Mouse (Mus musculus) cerebellum, adult 2 months (tissue): ENCODE measurements at regions not wholly inside any gene's neighbourhood (a gene's known extent, or its start where the extent isn't known, plus 50 kb on each side); places are given as distances from the start of the nearest gene placed in this dataset.

Experiments
- DNase-seq, 2 experiments: peaks; one replicate each; pipeline ENCODE4 v3.0.0; 2021
- H3K27ac ChIP-seq: fragments of 200-500 bp; 2 replicates; pipeline ENCODE4 v1.5.1; 2012; ENCODE audit warnings: low read length, control low read depth, inconsistent platforms; ENCODE audit not compliant: insufficient read depth
- H3K27me3 ChIP-seq: fragments of 200-500 bp; 2 replicates; pipeline ENCODE4 v1.6.1; 2012; ENCODE audit warnings: inconsistent platforms, mild to moderate bottlenecking, low read length, moderate library complexity; ENCODE audit not compliant: control insufficient read depth, insufficient read depth
- H3K4me1 ChIP-seq: fragments of 200-500 bp; 2 replicates; pipeline ENCODE4 v1.6.1; 2011; ENCODE audit warnings: low read length; ENCODE audit not compliant: control insufficient read depth, insufficient read depth
- H3K4me3 ChIP-seq: fragments of 200-500 bp; replicated peaks from 2 replicates; pipeline ENCODE3; 2011; ENCODE audit warnings: mild to moderate bottlenecking, low read depth, low read length, control low read depth; ENCODE audit not compliant: insufficient read depth
- CTCF ChIP-seq: fragments of 200-500 bp; IDR thresholded peaks from 2 replicates; pipeline ENCODE4 v1.5.1; 2011; ENCODE audit warnings: low read depth, mild to moderate bottlenecking, control low read depth, low read length, moderate library complexity, borderline replicate concordance; ENCODE audit not compliant: insufficient read depth
- POLR2A ChIP-seq: fragments of 200-500 bp; IDR thresholded peaks from 2 replicates; pipeline ENCODE4 v1.6.1; 2011; ENCODE audit warnings: low read length, control low read depth, borderline replicate concordance; ENCODE audit not compliant: insufficient read depth
- WGBS: fragments of 180-500 bp; shearing (Covaris S2); methylation state at CpG from one replicate; pipeline ENCODE4 v1.1.7; 2018; 5-methylcytosine and 5-hydroxymethylcytosine counted together

GRCm38 (mm10) chr1:128685467-128686137 lies 93.5 kb upstream of the Cxcr4 start:
- Histone ChIP-seq H3K27ac (no peak overlapping the region), H3K4me1 (no peaks in the 10 kb centered on the region), H3K4me3 (no peak overlapping the region), H3K27me3 (no peaks in the 10 kb centered on the region)
- DNase-seq, result no peak
- TF ChIP-seq POLR2A (no peak), CTCF (no peak)
- 49% methylated on average over 8 of the region's 8 CpGs for WGBS

GRCm38 (mm10) chr1:128682942-128683341 lies 90.8 kb upstream of the Cxcr4 start:
- Histone ChIP-seq H3K27me3 (no peaks in the 10 kb centered on the region), H3K4me3 (no peak overlapping the region), H3K4me1 (no peaks in the 10 kb centered on the region), H3K27ac (no peak overlapping the region)
- DNase-seq, result no peak
- TF ChIP-seq POLR2A (no peak), CTCF (no peak)
- WGBS, result 90% methylated on average over 8 of the region's 8 CpGs

- DNase-seq, result no peak
- Histone ChIP-seq H3K27me3 (no peaks in the 10 kb centered on the region), H3K4me3 (no peak overlapping the region), H3K4me1 (no peaks in the 10 kb centered on the region), H3K27ac (no peak overlapping the region)
- TF ChIP-seq POLR2A (no peak), CTCF (no peak)
- 93% methylated on average over 4 of the region's 4 CpGs for WGBS
Measured at GRCm38 (mm10) chr1:128681261-128681660, 89.2 kb upstream of the Cxcr4 start.

DNA sequence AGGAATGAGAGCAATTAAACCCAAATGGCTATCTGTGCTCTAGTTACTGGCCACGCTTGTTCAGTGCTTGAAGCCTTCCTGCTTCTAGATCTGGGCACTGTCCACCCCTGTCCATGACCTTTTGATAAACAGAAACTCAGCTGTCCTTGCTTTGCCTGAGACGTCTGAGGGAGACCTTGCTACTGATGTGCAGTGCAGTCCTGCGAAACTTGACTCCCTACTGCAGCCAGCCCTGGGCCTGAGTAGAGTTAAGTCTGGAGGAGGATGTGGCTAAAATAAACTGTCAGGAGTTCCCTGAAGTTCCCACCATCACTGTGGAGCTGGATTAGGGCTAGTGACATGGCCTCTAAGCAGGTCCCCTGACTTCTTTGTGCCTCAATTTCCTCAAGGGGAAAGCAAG lies 88.4 kb upstream of the Cxcr4 start:
- Histone ChIP-seq H3K4me1 (no peaks in the 10 kb centered on the region), H3K27ac (no peak overlapping the region), H3K4me3 (no peak overlapping the region), H3K27me3 (no peaks in the 10 kb centered on the region)
- 86% methylated on average over 3 of the region's 3 CpGs for WGBS
- DNase-seq, result no peak
- TF ChIP-seq POLR2A (no peak), CTCF (no peak)

DNA sequence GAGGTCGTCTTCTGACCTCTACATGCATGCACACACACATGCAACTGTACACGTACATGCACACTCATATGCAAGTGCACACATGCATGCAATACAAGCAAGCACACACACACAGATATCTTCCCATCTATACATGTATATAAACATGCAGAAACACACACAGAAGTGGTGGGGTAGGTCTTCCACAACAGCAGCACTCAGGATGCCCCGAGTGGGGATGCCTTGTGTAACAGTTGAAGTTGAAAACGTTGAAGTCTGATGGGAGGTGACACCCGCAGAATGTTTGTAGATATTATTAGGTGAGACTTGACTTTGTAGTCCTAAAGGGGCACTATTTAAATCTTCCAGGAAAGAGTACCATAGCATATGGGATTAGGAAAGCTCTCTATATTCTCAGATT lies 87.9 kb upstream of the Cxcr4 start:
- TF ChIP-seq CTCF, result no peak
- no peak for TF ChIP-seq POLR2A
- Histone ChIP-seq H3K27ac (no peak overlapping the region), H3K27me3 (no peaks in the 10 kb centered on the region), H3K4me1 (no peaks in the 10 kb centered on the region), H3K4me3 (no peak overlapping the region)
- WGBS, result 93% methylated on average over 5 of the region's 5 CpGs
- DNase-seq, result no peak

DNA sequence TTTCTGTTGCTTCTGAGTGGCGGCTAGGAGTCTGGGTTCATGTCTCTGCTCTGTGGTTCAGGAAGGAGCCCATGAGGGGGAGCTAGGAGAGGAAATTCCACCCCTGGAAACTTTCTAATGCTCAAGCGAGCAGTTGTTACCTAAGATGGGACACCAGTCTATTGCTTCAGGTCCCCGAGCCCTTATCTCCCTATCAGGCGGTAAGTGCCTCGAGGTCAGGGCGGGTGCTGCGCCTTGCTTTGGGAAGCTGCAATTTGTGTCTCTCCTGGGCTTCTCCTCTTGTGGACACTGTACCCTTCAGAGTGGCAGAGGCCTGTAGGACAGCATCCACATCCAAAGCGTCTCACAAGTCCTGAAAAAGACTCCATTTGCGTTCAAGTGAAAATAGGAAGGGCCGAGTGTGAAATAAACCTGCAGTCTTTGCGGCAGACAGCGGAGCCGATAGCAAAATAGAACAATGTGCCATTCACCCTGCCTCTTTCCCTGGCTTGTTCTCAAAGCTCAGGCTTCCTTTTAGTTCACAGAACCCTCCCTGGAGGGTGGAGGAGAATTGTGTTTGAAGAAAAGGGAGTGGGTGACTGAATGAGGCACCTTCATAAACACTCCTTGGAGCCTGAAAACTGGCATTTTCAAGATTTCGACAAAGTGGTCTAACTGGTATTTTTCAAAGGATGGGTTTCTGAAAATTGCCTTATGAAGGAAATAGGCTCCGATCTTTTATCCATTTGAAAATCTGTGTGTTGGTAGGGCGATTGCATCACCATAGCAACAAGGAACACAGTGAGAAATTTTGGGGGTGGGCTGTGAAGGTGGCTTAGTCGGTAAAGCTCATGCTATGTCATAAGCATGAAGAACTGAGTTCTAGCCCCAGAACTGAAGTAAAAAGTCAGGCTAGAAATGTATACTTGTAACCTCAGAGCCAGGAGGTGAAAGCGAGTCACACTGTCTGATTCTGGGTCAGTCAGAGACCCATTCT lies 87.2 kb upstream of the Cxcr4 start:
- TF ChIP-seq CTCF (no peak), POLR2A (no peak)
- Histone ChIP-seq H3K27me3 (no peaks in the 10 kb centered on the region), H3K4me3 (no peak overlapping the region), H3K27ac (no peak overlapping the region), H3K4me1 (no peaks in the 10 kb centered on the region)
- no peak for DNase-seq
- 61% methylated on average over 18 of the region's 18 CpGs for WGBS

- TF ChIP-seq POLR2A, result no peak
- no peak for TF ChIP-seq CTCF
- H3K27ac ChIP-seq, result no peak overlapping the region
- WGBS, result 81% methylated on average over 5 of the region's 5 CpGs
- H3K27me3 ChIP-seq, result no peaks in the 10 kb centered on the region; the same call in 1 of the 2 replicates
- H3K4me1 ChIP-seq, result no peaks in the 10 kb centered on the region
- DNase-seq, result no peak
- no peak overlapping the region for H3K4me3 ChIP-seq
Measured at GRCm38 (mm10) chr1:128675538-128675937, 83.4 kb upstream of the Cxcr4 start.

GRCm38 (mm10) chr1:128672306-128672705 lies 80.2 kb upstream of the Cxcr4 start:
- WGBS, result 85% methylated on average over 3 of the region's 3 CpGs
- DNase-seq, result no peak
- H3K4me1 ChIP-seq, result no peaks in the 10 kb centered on the region
- H3K4me3 ChIP-seq, result no peak overlapping the region
- H3K27ac ChIP-seq, result no peak overlapping the region
- TF ChIP-seq CTCF (no peak), POLR2A (no peak)
- H3K27me3 ChIP-seq, result no peaks in the 10 kb centered on the region; the same call in 1 of the 2 replicates
